Mouse (Mus musculus) layer of hippocampus, adult 9-11 months (tissue): ENCODE measurements around the gene Ccdc137.
"Not testable (repeated sequence)": the region's sequence is repeated elsewhere in the genome, so short reads cannot be mapped to it uniquely, and the experiment has no call there.

Source experiments
- DNase-seq: peaks from one replicate; pipeline ENCODE4 v3.0.0; 2022

Ccdc137 gene

GRCm38 (mm10) chr11:120457772-120458751 is at the start of gene Ccdc137, which contains the start of gene Oxld1:
Ccdc137 (plus strand) TSS chr11:120458115.
Oxld1 (minus strand) TSS chr11:120458068.
- DNase-seq: peak; percentile 76

- not testable (repeated sequence) for DNase-seq
Observed at GRCm38 (mm10) chr11:120413621-120414020, 44.3 kb upstream of the Ccdc137 start.

GRCm38 (mm10) chr11:120417852-120418251 is 40.1 kb upstream of the Ccdc137 start:
- no peak for DNase-seq

- no peak for DNase-seq
Observed at GRCm38 (mm10) chr11:120418592-120418991, 39.3 kb upstream of the Ccdc137 start.

GRCm38 (mm10) chr11:120422651-120423568 is 35.0 kb upstream of the Ccdc137 start:
- no peak for DNase-seq

GRCm38 (mm10) chr11:120423569-120424295 is 34.2 kb upstream of the Ccdc137 start:
- peak; percentile 41 for DNase-seq

GRCm38 (mm10) chr11:120426727-120427126 is 31.2 kb upstream of the Ccdc137 start:
- no peak for DNase-seq

- DNase-seq: peak; percentile 73
Observed at GRCm38 (mm10) chr11:120437152-120437856, 20.6 kb upstream of the Ccdc137 start, which contains the start of gene Nploc4. Nploc4 (minus strand) TSS chr11:120437708.

- no peak for DNase-seq
Observed at GRCm38 (mm10) chr11:120437857-120438385, 20.0 kb upstream of the Ccdc137 start.

- DNase-seq: no peak
Observed at GRCm38 (mm10) chr11:120442344-120442743, 15.6 kb upstream of the Ccdc137 start, which contains the start of gene Tspan10. Tspan10 (plus strand) TSS chr11:120442644.

GRCm38 (mm10) chr11:120442765-120443280 is 15.1 kb upstream of the Ccdc137 start:
- DNase-seq: no peak

GRCm38 (mm10) chr11:120444106-120444505 is 13.8 kb upstream of the Ccdc137 start:
- no peak for DNase-seq

- DNase-seq: no peak
Observed at GRCm38 (mm10) chr11:120445475-120445874, 12.4 kb upstream of the Ccdc137 start.

- no peak for DNase-seq
Observed at GRCm38 (mm10) chr11:120447179-120447578, 10.7 kb upstream of the Ccdc137 start.

GRCm38 (mm10) chr11:120452246-120452645 is 5.7 kb upstream of the Ccdc137 start:
- no peak for DNase-seq

GRCm38 (mm10) chr11:120453306-120453705 is 4.6 kb upstream of the Ccdc137 start, which contains the start of gene Pde6g:
Pde6g (minus strand) TSS chr11:120453500.
- no peak for DNase-seq

- no peak for DNase-seq
Observed at GRCm38 (mm10) chr11:120454965-120455364, 3.0 kb upstream of the Ccdc137 start.

GRCm38 (mm10) chr11:120455413-120455812 is 2.5 kb upstream of the Ccdc137 start:
- no peak for DNase-seq

- no peak for DNase-seq
Observed at GRCm38 (mm10) chr11:120457370-120457769, 545 bp upstream of the Ccdc137 start.

GRCm38 (mm10) chr11:120458847-120459597 is 1.1 kb downstream of the Ccdc137 start:
- DNase-seq: no peak
